Mouse (Mus musculus) heart, adult 2 months (tissue): ENCODE data around the gene Gm5148.

Experiments used
- CTCF ChIP-seq: fragments of 200-600 bp; IDR thresholded peaks from 2 replicates; pipeline ENCODE4 v1.8.1; 2022; ENCODE audit warnings: antibody characterized with exemption, mild to moderate bottlenecking, moderate library complexity
- EP300 ChIP-seq: fragments of 200-500 bp; IDR thresholded peaks from 2 replicates; pipeline ENCODE4 v1.6.1; 2011; ENCODE audit warnings: low read depth, low read length, control low read depth; ENCODE audit not compliant: insufficient read depth
- POLR2A ChIP-seq: fragments of 200-500 bp; IDR thresholded peaks from 2 replicates; pipeline ENCODE4 v1.6.1; 2011; ENCODE audit warnings: mild to moderate bottlenecking, low read depth, low read length, control low read depth; ENCODE audit not compliant: insufficient read depth

GRCm38 (mm10) chr3:37747258-37748001 lies 23.1 kb upstream of the Gm5148 start:
- no peak for TF ChIP-seq POLR2A
- no peak for TF ChIP-seq CTCF
- TF ChIP-seq EP300: no peak
